Mouse (Mus musculus): ENCODE measurements around the gene Cdk10.

DNA sequence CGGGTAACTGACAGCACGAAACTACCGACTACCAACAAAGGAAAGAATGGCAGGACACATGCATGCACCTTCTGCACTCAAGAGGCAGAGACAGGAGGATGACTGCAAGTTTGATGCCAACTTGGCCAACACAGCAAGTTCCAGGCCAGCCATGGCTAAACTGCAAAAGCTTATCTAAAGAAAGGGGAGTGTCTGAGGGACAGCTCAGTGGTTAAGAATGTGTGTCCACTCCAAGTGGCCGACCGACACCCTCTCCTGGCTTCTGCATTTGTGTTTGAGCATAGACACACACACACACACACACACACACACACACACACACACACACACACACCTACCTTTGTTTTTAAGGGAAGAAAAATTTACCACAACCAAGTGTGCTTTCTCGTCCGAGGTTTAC is 53.8 kb downstream of the Cdk10 start:
- TF ChIP-seq CTCF (IDR thresholded peaks at IDR 0.05; ENCODE audit: low read depth, low read length) (no peak), POLR2A (IDR thresholded peaks at IDR 0.05; ENCODE audit: borderline replicate concordance, low read depth, low read length) (no peak)
